Mouse (Mus musculus): ENCODE results near the gene Ldhb.
A peak's percentile ranks its signal among the peaks of the same experiment; 100 is the strongest.
"Not testable (repeated sequence)": the region's sequence is repeated elsewhere in the genome, so short reads cannot be mapped to it uniquely, and the experiment has no call there.

Ldhb gene

GRCm38 (mm10) chr6:142507785-142508162, at the start of gene Ldhb:
Gene Ldhb, minus strand, starts transcription at chr6:142507957.
- peak; percentile 88 for DNase-seq (ENCODE audit: low read depth, low spot score)

GRCm38 (mm10) chr6:142555988-142556387, 48.2 kb upstream of the Ldhb start:
- no peak for DNase-seq (ENCODE audit: low read depth, low spot score)

- DNase-seq (ENCODE audit: low read depth, low spot score): no peak
These were observed 43.7 kb upstream of the Ldhb start for GRCm38 (mm10) chr6:142551482-142551881.

GRCm38 (mm10) chr6:142550871-142551270, 43.1 kb upstream of the Ldhb start:
- DNase-seq (ENCODE audit: low read depth, low spot score): no peak

GRCm38 (mm10) chr6:142548377-142548776, 40.6 kb upstream of the Ldhb start:
- no peak for DNase-seq (ENCODE audit: low read depth, low spot score)

GRCm38 (mm10) chr6:142545132-142545531, 37.4 kb upstream of the Ldhb start:
- no peak for DNase-seq (ENCODE audit: low read depth, low spot score)

- DNase-seq (ENCODE audit: low read depth, low spot score): no peak
These were observed 35.9 kb upstream of the Ldhb start for GRCm38 (mm10) chr6:142543648-142544047.

- DNase-seq (ENCODE audit: low read depth, low spot score): no peak
These were observed 35.0 kb upstream of the Ldhb start for GRCm38 (mm10) chr6:142542800-142543175.

- DNase-seq (ENCODE audit: low read depth, low spot score): no peak
These were observed 34.5 kb upstream of the Ldhb start for GRCm38 (mm10) chr6:142542082-142542799.

GRCm38 (mm10) chr6:142540561-142541160, 32.9 kb upstream of the Ldhb start:
- DNase-seq (ENCODE audit: low read depth, low spot score): no peak

GRCm38 (mm10) chr6:142540131-142540530, 32.4 kb upstream of the Ldhb start:
- no peak for DNase-seq (ENCODE audit: low read depth, low spot score)

GRCm38 (mm10) chr6:142538503-142538902, 30.7 kb upstream of the Ldhb start:
- no peak for DNase-seq (ENCODE audit: low read depth, low spot score)

GRCm38 (mm10) chr6:142533412-142533811, 25.7 kb upstream of the Ldhb start:
- DNase-seq (ENCODE audit: low read depth, low spot score): no peak

GRCm38 (mm10) chr6:142532686-142533085, 24.9 kb upstream of the Ldhb start:
- DNase-seq (ENCODE audit: low read depth, low spot score): no peak

GRCm38 (mm10) chr6:142532141-142532540, 24.4 kb upstream of the Ldhb start:
- DNase-seq (ENCODE audit: low read depth, low spot score): no peak

GRCm38 (mm10) chr6:142530378-142530777, 22.6 kb upstream of the Ldhb start:
- no peak for DNase-seq (ENCODE audit: low read depth, low spot score)

GRCm38 (mm10) chr6:142529680-142530079, 21.9 kb upstream of the Ldhb start:
- DNase-seq (ENCODE audit: low read depth, low spot score): no peak

GRCm38 (mm10) chr6:142527931-142528562, 20.3 kb upstream of the Ldhb start:
- DNase-seq (ENCODE audit: low read depth, low spot score): no peak

- DNase-seq (ENCODE audit: low read depth, low spot score): peak; percentile 56
These were observed 17.0 kb upstream of the Ldhb start for GRCm38 (mm10) chr6:142524635-142525308.

- no peak for DNase-seq (ENCODE audit: low read depth, low spot score)
These were observed 13.9 kb upstream of the Ldhb start for GRCm38 (mm10) chr6:142521591-142522110.

GRCm38 (mm10) chr6:142519110-142519509, 11.4 kb upstream of the Ldhb start:
- peak; percentile 41 for DNase-seq (ENCODE audit: low read depth, low spot score)

GRCm38 (mm10) chr6:142515379-142515778, 7.6 kb upstream of the Ldhb start:
- not testable (repeated sequence) for DNase-seq (ENCODE audit: low read depth, low spot score)
